Mouse (Mus musculus): Measurements from ENCODE around the gene Cd93.

The Cd93 gene

DNA sequence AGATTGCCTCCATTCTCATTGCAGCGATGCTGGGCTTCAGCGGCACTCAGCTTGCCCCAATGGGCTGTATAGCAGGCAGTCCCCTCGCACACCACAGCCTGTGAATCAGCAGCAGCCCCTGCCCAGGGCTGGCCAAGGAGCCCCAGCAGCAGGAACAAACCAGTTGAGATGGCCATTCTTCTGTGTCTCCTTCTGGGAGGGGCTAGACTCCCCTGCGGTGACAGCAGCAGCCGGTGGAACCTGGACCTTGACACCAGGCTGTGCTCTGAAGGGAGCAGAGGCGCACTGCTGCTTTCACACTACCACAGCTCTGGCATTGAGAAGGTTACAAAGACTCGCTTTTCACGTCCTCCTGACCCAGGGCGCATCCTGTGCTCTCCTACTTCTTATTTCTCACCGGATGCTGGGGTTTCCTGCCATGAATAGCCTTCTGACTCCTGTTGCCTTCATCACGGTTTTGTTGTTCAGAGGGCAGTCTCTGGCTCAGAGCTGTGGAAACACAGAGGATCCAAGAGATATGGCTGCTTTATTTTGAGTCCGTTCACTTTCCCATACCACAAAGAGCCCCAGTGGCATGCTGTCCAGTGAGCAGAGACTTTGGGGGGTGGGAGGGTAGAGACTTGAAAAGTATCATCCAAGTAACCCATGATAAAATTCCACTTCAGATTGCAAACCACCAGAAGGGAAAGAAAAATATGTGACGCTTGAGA, at the start of gene Cd93:
Gene Cd93, minus strand, starts transcription at position 315 of the 710 bp plus-strand sequence.
- no peak for DNase-seq (ENCODE audit: low spot score)

DNA sequence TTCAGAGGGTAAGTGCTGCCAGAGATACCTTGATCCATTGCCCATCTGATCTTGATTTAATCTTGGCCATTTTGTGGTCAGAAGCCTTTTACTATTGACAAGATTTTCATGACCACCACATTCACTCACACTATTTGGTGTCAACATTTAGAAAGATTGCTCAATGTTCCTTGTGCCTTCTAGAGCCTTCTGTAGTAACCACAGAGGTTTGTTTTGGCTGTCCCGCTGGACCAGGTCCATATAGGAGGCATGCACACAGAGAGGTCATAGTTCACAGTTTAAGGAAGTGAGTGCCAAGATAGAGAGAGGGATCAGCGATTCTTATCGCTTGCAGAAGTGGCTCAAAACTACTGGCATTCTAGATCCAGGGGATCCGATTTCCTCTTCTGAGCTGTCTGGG, 48.7 kb upstream of the Cd93 start:
- no peak for DNase-seq (ENCODE audit: low spot score)

DNA sequence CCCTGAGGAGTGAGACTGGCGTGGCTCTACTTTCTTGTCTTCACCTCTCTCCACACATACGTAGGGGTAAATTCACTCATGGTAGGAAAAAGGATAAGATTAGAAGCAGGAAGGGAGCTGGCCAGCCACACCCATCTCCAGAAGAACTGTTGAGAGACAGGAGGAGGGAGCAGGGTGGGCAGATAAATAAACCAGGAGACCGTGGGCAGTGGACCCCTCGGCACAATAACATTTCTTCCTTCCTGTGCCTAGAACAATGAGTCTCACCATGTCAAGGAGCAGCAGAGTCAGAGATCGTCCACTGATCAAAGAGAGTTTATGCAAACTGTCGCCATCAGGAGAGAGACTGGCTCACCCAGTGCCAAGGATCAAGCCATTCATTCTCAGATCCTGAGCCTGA, 46.8 kb upstream of the Cd93 start:
- no peak for DNase-seq (ENCODE audit: low spot score)

DNA sequence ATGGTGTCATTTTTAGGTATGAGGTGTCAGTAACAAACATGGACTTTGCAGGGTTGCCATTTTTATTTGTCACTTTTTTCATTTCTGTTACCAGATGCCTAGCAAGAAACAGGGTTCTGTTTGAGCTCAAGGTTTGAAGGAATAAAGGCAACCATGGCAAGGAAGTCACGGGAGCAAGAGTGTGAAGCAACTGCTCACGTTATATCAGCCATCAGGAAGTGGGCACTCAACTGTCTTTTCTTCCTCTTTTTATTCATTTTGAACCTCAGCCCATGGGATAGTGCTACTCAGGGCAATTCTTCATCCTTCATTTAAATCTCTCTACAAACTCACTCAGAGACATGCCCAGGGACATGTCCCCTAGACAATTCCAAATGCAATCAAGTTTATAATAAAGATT, 45.5 kb upstream of the Cd93 start:
- DNase-seq (ENCODE audit: low spot score): no peak

DNA sequence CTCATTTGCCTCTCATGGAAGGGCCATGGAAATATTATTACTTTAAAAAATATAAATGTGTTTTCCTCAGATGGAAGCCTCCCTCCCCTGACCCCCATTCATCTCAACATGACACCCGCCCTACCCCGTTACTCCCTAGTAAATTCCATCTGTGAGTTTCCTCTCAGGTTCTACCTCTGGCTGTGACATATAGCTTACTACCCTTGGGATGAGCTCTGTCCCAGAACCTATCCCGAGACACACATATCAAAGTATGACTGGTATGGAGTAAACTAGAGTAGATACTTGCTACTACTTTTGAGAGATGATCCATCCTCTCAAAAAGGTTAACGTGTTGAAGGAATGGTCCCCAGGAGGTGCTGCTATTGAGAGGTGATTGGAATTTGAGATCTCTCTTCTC, 42.2 kb upstream of the Cd93 start:
- no peak for DNase-seq (ENCODE audit: low spot score)

DNA sequence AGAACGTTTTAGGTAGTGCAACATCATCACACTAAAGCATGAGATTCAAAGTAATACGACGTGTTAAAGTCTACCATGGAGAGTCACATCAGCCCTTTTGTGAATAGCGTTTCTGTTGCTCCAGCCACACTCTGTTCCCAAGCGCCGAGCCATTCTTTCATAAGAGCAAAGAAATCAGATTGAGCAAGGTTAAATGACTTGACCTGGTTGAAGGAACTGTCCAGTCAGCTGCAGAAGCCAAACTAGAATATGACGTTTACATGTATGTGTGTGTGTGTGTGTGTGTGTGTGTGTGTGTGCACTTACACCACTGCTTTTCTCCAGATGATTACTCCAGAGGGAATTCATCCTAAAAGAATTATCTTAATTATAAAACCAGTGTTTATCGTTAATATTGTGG, 37.0 kb upstream of the Cd93 start:
- no peak for DNase-seq (ENCODE audit: low spot score)

DNA sequence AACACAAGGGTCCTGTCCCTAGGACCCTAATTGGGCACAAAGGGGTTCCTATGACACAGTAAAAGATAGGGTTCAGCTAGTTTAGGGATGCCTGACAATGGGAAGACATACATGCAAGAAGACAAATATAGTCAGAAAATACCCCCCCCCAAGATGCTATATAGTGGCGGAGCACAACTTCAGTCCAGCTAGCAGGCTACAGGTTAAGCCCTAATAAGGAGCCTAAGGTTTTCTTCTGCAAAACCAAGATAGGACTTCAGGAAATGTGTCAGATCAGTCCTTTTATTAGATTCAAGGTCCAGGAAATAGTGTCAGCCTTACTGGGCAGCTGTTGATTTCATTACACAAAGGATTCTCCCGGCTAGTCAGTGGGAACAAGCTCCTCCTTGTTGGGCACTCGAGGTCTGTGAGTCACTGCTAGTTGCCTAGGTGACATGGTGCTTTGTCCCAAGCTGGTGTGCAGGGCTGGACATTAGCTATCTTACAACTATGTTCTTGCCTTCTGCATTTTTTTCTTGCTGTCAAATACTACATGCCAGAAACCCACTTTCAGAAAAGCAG, 34.9 kb upstream of the Cd93 start:
- DNase-seq (ENCODE audit: low spot score): peak; percentile 28

DNA sequence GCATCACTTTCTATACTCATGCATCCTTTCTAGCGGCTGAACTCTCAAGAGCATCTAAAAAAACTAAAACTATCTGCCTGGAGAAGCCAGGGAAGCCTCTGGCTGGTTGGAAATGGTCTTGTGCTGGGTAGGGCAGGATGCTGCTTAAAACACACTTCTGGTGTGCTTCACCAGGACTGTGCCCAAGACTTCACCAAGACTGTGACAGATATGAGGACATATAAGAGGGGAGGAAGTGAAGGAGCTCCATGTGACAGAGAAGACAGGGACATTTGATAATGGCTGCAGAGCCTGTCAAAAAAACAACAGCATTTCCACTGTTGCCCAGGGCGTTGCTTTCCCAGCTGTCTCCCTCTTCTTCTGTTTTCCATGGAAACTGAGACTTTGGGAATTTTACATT, 34.0 kb upstream of the Cd93 start:
- DNase-seq (ENCODE audit: low spot score): no peak

DNA sequence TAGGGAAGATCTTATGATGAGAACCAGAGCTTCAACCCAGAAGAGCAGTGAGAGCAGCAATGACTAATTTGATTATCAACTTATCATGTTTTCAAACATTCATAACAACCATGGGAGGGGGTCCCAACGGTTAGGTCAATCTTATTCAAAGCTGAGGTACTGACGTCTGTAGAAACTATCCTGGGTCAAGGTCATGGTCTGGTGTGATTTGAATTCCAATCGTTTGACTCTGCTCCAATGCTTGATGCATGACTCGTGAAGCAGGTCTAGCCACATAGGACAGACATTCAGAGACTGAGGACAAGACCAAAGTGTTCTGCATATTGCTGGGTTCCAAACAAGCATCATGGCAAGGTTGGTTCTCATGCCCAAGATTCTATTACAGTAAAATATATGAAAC, 33.2 kb upstream of the Cd93 start:
- DNase-seq (ENCODE audit: low spot score): no peak

DNA sequence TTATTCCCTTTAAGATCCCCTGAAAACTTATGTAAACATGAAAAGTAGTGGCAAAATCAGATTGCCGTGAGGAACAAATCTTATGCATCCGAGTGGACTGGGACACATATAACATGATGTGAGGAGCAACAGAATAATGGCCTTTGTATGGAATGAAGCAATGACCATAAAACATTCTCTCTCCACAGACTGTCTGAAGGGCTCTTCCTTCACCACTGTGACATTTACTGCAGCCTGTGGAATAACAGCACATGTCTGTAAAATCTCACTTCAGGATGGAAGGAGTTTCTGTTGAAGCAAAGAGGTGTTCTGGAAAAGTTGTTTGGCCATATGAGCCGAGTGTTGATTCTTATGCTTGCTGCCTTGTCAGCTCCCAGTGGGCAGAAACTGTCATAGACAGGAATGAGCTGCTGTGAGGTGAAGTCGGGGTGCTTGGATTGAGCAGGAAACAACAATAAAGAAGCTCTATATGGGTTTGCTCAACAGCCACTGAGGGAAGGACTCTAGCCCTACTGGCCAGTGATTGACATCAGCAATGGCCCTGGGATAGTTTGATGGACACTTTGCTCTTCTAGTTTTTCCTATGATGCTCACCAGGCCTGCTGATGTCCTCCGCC, 32.6 kb upstream of the Cd93 start:
- no peak for DNase-seq (ENCODE audit: low spot score)

DNA sequence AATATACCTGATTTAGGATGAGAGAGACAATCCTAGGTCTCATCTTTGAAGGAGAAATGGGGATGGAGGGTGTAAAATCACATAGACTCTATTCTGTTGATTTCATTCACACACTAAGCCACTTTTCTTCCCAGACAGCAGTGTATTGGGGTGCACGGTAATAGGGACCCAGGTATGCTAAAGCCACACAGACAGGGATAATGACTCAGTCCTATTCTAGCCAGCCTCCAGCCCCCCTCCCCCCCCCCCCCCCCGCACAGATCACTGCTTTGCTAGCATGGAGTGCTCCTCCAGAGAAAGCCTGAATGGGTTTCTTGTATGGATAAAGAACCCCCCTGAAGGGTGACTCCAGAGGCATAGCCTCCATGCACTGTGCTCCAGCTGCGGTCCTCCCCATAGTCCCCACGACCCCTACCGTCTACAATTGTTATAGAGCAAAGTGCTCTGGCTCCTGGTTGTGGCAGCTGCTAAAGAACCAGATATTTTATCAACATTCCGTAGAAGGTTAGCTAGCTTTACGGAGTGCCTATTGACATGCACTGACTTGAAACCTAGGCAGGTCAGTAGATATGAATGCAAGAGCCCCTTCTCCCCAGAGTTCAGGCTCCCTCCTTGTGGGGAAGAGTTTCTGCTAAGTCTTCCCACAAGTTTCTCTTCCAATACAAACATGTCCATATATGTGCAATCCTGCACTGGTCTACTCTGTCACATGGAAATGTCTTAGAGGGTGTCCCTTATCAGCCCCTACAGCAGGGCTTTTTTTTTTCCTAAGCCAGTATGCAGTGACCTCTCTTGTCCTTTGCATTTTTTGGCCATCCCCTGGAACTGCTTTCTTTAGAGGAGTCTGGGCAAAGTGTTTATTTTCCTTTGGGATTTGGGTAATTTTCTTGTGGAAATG, 26.2 kb upstream of the Cd93 start:
- DNase-seq (ENCODE audit: low spot score): no peak

DNA sequence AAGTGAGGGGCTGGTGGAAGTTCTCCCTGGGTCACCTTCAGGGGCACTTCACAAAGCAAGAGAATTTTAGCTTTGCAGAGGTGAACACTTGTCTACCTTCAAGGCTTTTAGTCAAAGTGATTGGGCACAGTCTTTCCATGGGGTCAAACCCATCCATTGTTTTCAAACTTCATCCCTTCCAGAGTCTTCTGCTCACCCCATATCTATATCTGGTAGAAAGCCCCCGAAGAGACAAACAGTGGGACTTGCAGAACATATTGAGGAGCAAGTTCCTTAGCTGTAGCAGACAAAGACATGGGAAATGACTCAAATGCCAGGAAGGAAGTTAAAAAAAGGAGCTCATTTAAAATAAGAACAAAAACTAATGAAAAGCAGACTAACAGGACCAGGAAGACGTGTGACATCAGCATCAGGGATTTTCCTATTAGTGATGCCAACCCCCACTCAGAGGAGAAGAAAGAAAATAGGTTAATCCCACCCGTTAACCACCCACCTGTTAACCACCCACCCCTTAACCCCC, 24.6 kb upstream of the Cd93 start:
- no peak for DNase-seq (ENCODE audit: low spot score)

DNA sequence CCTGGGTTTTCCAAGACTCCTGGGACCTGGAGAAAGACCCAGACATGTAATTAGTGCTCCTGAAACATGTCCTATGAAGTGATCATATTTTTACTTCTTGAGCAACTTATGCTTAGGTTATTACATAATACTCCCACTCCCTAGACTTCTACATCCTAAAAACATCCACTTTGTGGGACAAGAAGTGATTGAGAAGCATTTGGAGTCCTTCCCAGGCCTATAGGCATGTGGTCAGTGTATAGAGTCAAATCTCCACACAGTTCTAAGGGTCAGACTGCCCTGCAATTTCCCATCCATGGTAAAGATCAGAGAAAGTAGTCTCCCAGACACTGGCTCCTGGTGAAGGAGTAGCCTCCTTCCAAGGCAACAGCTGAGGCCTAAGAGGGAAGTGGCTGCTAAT, 12.0 kb upstream of the Cd93 start:
- no peak for DNase-seq (ENCODE audit: low spot score)

DNA sequence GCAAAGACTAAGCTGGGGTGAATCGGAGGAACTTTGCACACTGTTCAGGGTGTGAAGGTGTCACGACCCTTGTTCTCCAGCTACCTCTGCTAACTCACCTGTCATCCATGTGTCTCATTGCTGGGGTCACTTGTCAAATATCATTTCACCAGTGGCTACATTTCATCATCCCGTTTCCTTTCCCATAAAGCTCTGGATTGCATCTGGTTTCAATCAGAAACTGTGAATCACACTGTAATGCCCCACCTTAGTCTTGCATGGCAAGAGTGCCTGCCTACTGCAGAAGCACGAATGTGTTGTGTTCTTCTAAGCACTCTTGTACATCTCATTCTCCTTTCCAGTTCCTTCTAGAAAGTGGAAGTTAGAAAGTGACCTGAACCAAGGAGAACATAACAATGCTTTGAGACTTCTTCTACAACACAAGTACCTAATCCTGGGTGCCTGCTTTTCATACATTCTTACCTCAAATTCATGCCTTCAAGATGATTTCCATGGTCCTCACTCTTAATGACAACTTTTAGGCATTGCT, 10.7 kb upstream of the Cd93 start:
- no peak for DNase-seq (ENCODE audit: low spot score)

DNA sequence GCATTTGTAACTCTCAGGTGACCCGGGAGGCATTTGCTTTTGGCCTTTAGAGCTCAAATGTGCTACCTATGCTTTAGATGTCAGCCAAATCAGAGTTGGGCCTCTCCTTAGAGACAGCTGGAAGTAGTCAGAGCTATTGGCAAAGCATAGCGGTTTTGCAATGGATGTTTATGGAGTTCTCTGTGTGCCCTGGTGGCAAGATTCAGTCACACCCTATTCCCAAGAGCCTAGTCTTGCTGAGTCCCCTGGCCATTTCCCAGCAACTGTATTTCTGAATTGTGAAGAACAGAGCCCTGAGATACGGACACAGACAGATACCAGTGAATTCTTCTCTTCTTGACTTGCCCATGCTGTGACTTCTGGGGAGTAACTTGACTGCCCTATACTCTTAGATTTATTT, 9.7 kb upstream of the Cd93 start:
- DNase-seq (ENCODE audit: low spot score): no peak

DNA sequence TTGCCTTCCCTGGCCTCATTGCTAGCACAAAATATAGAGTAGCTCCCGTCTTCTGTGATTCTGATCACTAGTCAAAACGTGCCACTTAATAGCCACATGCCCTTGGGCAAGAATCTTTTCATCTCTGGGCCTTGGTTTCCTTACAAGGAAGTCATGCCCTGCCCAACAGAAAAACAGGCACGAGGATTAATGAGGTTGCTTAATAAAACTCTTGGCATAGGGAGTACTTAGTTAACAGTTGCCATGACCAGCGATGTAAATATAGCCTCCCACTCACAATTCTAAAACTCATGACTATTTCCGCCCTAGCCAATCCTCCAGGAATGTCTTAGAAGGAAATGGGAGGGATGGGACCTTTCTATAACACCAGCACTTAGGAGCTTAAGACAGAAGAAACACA, 8.1 kb upstream of the Cd93 start:
- DNase-seq (ENCODE audit: low spot score): no peak

DNA sequence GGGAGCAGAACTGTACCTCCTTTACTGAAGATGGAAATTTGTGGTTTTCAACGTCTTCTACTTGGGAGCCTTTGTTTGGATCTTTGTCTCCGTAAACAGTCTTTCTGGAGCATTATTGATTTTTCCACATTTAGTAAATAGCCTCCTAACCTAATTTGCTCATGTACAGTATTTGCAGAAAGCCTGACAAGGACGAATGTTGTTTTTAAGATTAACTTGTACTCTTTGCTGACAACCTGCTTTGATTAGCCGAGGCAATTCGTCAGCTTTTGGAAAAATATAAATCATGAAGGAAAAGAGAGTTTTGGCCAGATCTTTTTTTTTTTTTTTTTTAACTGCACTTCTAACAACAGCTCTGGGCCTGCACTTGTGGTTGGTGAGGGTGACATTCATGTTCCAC, 7.3 kb upstream of the Cd93 start:
- DNase-seq (ENCODE audit: low spot score): no peak

DNA sequence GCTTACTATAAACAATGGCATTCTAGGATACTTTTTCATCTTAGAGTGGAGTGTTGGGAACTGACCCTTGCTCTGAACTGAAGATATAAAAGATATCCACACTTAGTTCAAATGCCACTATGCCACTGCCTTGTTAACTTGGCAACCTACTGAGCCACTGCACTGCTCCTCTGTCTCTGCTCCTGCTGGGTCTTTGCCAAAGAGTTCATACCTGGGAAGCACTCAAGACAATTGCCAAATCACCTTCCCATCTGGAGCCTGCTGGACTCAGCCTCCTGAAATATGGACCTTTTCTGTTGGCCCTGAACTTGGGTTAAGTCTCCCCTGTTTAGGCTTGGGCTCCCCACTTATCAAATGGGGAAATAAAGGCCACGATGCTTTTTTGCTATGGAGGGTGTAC, 6.3 kb upstream of the Cd93 start:
- DNase-seq (ENCODE audit: low spot score): no peak

DNA sequence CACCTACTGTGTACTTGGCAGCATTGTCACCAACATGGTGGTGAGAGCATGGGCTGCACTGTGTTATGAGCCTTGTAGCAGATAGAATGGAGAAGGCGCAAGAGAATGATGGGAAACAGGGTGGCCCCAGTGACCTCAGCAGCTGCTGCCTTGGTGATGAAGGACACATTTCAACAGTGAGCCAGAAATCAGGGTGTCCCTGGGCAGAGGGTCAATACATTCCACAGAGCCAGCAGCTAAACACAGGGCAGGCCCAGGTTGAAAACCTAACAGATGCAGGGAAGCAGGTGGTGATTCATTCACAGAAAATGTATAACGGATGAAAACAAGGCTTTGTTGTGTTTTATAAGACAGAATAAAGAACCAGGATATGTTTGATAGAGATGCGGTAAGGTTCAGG, 3.1 kb upstream of the Cd93 start:
- DNase-seq (ENCODE audit: low spot score): no peak

DNA sequence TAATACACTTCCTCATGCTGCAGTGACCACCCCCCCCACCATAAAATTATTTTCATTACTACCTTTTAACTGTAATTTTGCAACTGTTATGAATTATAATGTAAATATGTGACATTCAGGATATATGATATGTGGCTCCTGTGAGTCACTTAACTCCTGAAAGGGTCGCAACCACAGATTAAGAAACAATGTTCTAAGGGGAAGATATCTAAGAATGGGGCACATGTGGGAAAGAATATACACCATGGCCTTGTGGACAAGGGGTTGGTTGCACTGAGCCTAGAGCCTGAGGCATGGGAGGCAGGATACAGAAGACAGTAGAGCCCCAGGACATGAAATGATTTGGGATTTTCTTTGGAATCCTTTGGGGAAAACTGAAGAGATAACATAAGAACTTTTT, 2.3 kb upstream of the Cd93 start:
- no peak for DNase-seq (ENCODE audit: low spot score)

DNA sequence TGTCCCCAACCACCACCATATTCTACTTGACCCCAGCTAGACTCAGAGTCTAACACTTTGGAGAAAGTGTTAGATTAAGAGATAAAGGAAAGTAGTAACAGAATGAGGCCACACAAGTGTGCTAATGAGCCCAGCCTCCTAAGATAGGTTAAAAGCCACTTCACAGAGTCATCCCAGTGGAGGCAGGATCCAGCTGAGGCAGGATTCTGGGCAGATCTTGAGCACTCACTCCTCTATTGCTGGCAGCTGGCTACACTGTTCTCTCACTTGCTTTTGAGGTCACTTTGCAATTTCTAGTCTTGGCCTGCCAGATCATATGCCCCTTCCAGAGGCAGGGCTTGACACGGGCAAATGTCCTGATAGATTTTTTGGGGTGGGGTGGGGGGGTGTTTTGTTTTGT, 1.1 kb upstream of the Cd93 start:
- DNase-seq (ENCODE audit: low spot score): no peak

DNA sequence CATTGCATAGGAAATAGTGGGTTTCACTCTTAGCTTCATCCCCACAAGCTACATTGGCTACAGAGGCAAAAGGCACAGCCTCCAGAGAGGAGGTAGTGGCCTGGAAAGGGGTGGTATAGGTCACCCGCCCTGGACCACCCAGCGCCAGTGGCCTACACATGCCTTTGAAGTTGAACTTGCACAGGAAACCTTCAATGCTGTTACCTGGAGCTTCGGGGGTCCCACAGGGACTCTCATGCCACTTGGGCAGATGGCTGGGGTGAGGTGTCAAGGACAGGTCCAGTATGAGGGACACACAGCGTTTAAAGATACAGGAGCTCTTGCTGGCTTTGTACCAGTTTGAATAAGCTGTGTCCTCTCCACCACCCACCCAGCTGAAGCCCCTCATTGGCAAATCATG, 653 bp downstream of the Cd93 start:
- no peak for DNase-seq (ENCODE audit: low spot score)
